Mouse (Mus musculus) CH12.LX (cell line): ENCODE measurements around the gene Pacs2. TPM values are rescaled to one million over a fixed set of nuclear protein-coding genes. Genes with fewer than 3 reads are reported as not detected.

Experiments used
- DNase-seq: peaks from one replicate; pipeline ENCODE4 v3.0.0-alpha.2; 2013; ENCODE audit errors: extremely low read depth
- H3K27ac ChIP-seq: 2 replicates; pipeline ENCODE4 v1.5.1; 2012; ENCODE audit warnings: low read depth, mild to moderate bottlenecking, control low read depth, moderate library complexity; ENCODE audit not compliant: insufficient read depth
- H3K27me3 ChIP-seq: replicated peaks from 2 replicates; pipeline ENCODE3; 2012; ENCODE audit warnings: inconsistent platforms
- H3K36me3 ChIP-seq, 2 experiments: replicated peaks in 1 of 2; 2 replicates each; pipeline versions ENCODE3 to v1.6.1; 2012; ENCODE audit warnings: inconsistent platforms in 1 of 2, low read length in 1 of 2, mild to moderate bottlenecking in 1 of 2, mixed read lengths in 1 of 2, moderate library complexity in 1 of 2; ENCODE audit not compliant: control insufficient read depth in 1 of 2, insufficient read depth in 1 of 2
- H3K4me1 ChIP-seq, 2 experiments: 2 replicates each; pipeline ENCODE4 v1.6.1; 2012; ENCODE audit warnings: inconsistent platforms in 1 of 2, moderate library complexity in 1 of 2; ENCODE audit not compliant: insufficient read depth in 2 of 2, control insufficient read depth in 1 of 2
- H3K4me2 ChIP-seq: 2 replicates; pipeline ENCODE4 v1.6.1; 2012; ENCODE audit warnings: low read depth, mild to moderate bottlenecking, control low read depth; ENCODE audit not compliant: poor library complexity, insufficient read depth, severe bottlenecking
- H3K4me3 ChIP-seq, 3 experiments: fragments of 150-350 bp in 1 of 3; sonication (generic) in 1 of 3; replicated peaks in 1 of 3; 2 replicates each; pipeline versions ENCODE3 to v1.5.1; 2011 to 2012; ENCODE audit warnings: low read depth in 2 of 3, low read length in 2 of 3, mild to moderate bottlenecking in 2 of 3, moderate library complexity in 2 of 3, control low read depth in 1 of 3, improper control_type of control experiment in 1 of 3, inconsistent platforms in 1 of 3, mixed read lengths in 1 of 3; ENCODE audit not compliant: poor library complexity in 1 of 3
- H3K79me2 ChIP-seq: replicated peaks from 2 replicates; pipeline ENCODE4 v1.6.1; 2012; ENCODE audit warnings: mild to moderate bottlenecking, moderate library complexity; ENCODE audit not compliant: control insufficient read depth, poor library complexity, insufficient read depth, severe bottlenecking; ENCODE audit errors: extremely low read depth
- H3K9ac ChIP-seq: 2 replicates; pipeline ENCODE4 v1.6.1; 2012; ENCODE audit warnings: low read depth, mild to moderate bottlenecking, control low read depth, moderate library complexity; ENCODE audit not compliant: insufficient read depth
- H3K9me3 ChIP-seq: replicated peaks from 2 replicates; pipeline ENCODE3; 2012; ENCODE audit warnings: low read length, inconsistent platforms, mixed read lengths
- CHD1 ChIP-seq: IDR thresholded peaks from 2 replicates; pipeline ENCODE4 v1.6.1; 2012; ENCODE audit warnings: low read depth, low read length, improper control_type of control experiment, inconsistent platforms
- CHD2 ChIP-seq: IDR thresholded peaks from 2 replicates; pipeline ENCODE4 v1.6.1; 2011; ENCODE audit warnings: low read length, improper control_type of control experiment
- CTCF ChIP-seq, 2 experiments: IDR thresholded peaks in 1 of 2; conservative IDR thresholded peaks in 1 of 2; 2 replicates each; pipeline ENCODE4 v1.5.1; 2011 to 2012; ENCODE audit warnings: low read depth in 2 of 2, low read length in 2 of 2, improper control_type of control experiment in 1 of 2, inconsistent platforms in 1 of 2, mild to moderate bottlenecking in 1 of 2, moderate library complexity in 1 of 2
- ELF1 ChIP-seq: IDR thresholded peaks from 2 replicates; pipeline ENCODE4 v1.6.1; 2014; ENCODE audit warnings: low read depth, mild to moderate bottlenecking, inconsistent platforms, low read length, improper control_type of control experiment
- ETS1 ChIP-seq: conservative IDR thresholded peaks from 2 replicates; pipeline ENCODE4 v1.6.1; 2012; ENCODE audit warnings: low read depth, mild to moderate bottlenecking, inconsistent platforms, low read length, improper control_type of control experiment, moderate library complexity
- HCFC1 ChIP-seq: IDR thresholded peaks from 2 replicates; pipeline ENCODE4 v1.6.1; 2012; ENCODE audit warnings: low read depth, mild to moderate bottlenecking, inconsistent platforms, low read length, improper control_type of control experiment
- IRF4 ChIP-seq: IDR thresholded peaks from 2 replicates; pipeline ENCODE4 v1.6.1; 2014; ENCODE audit warnings: low read depth, mild to moderate bottlenecking, inconsistent platforms, low read length, improper control_type of control experiment
- JUN ChIP-seq: IDR thresholded peaks from 2 replicates; pipeline ENCODE4 v1.6.1; 2011; ENCODE audit warnings: low read depth, mild to moderate bottlenecking, low read length, improper control_type of control experiment, moderate library complexity; ENCODE audit not compliant: insufficient read depth
- JUND ChIP-seq: conservative IDR thresholded peaks from 2 replicates; pipeline ENCODE4 v1.6.1; 2011; ENCODE audit warnings: low read depth, low read length, improper control_type of control experiment
- KAT2A ChIP-seq: IDR thresholded peaks from 2 replicates; pipeline ENCODE4 v1.6.1; 2012; ENCODE audit warnings: low read length, improper control_type of control experiment, inconsistent platforms; ENCODE audit not compliant: insufficient replicate concordance
- MAZ ChIP-seq: IDR thresholded peaks from 2 replicates; pipeline ENCODE4 v1.6.1; 2012; ENCODE audit warnings: low read depth, mild to moderate bottlenecking, inconsistent platforms, low read length, improper control_type of control experiment, moderate library complexity
- MEF2A ChIP-seq: IDR thresholded peaks from 2 replicates; pipeline ENCODE4 v1.6.1; 2014; ENCODE audit warnings: low read depth, mild to moderate bottlenecking, inconsistent platforms, low read length, improper control_type of control experiment, borderline replicate concordance
- MYC ChIP-seq: IDR thresholded peaks from 2 replicates; pipeline ENCODE4 v1.6.1; 2011; ENCODE audit warnings: low read depth, mild to moderate bottlenecking, improper control_type of control experiment, low read length
- NRF1 ChIP-seq: IDR thresholded peaks from 2 replicates; pipeline ENCODE4 v1.6.1; 2014; ENCODE audit warnings: low read depth, mild to moderate bottlenecking, inconsistent platforms, low read length, improper control_type of control experiment, moderate library complexity
- RCOR1 ChIP-seq: conservative IDR thresholded peaks from 2 replicates; pipeline ENCODE4 v1.6.1; 2012; ENCODE audit warnings: low read depth, mild to moderate bottlenecking, inconsistent platforms, low read length, improper control_type of control experiment
- SIN3A ChIP-seq: IDR thresholded peaks from 2 replicates; pipeline ENCODE4 v1.6.1; 2012; ENCODE audit warnings: low read length, improper control_type of control experiment, inconsistent platforms
- SMC3 ChIP-seq: IDR thresholded peaks from 2 replicates; pipeline ENCODE4 v1.6.1; 2011; ENCODE audit warnings: low read depth, low read length, improper control_type of control experiment
- TBP ChIP-seq: conservative IDR thresholded peaks from 2 replicates; pipeline ENCODE4 v1.6.1; 2011; ENCODE audit warnings: low read depth, low read length, improper control_type of control experiment
- TCF12 ChIP-seq: IDR thresholded peaks from 2 replicates; pipeline ENCODE4 v1.6.1; 2014; ENCODE audit warnings: low read depth, mild to moderate bottlenecking, inconsistent platforms, low read length, improper control_type of control experiment
- USF1 ChIP-seq: IDR thresholded peaks from 2 replicates; pipeline ENCODE4 v1.6.1; 2014; ENCODE audit warnings: low read depth, mild to moderate bottlenecking, inconsistent platforms, low read length, improper control_type of control experiment
- ZC3H11A ChIP-seq: IDR thresholded peaks from 2 replicates; pipeline ENCODE4 v1.6.1; 2012; ENCODE audit warnings: low read depth, mild to moderate bottlenecking, inconsistent platforms, low read length, improper control_type of control experiment
- ZKSCAN1 ChIP-seq: IDR thresholded peaks from 2 replicates; pipeline ENCODE4 v1.6.1; 2012; ENCODE audit warnings: low read depth, inconsistent platforms, low read length, improper control_type of control experiment, borderline replicate concordance
- ZNF384 ChIP-seq: IDR thresholded peaks from 2 replicates; pipeline ENCODE4 v1.6.1; 2012; ENCODE audit warnings: low read depth, low read length, improper control_type of control experiment, inconsistent platforms
- dilution Hi-C: fragments of 300-500 bp; cut with MboI; formaldehyde crosslinking; loops from 2 replicates; pipeline ENCODE4 v1.14.3; 2020; ENCODE audit warnings: low sequenced_read_pairs; ENCODE audit not compliant: extremely low pct_unique_long_range_greater_than_20kb, extremely low pct_ligation_motif_present
- in situ Hi-C: fragments of 300-500 bp; cut with MboI; formaldehyde crosslinking; loops from 3 replicates; pipeline ENCODE4 v1.14.3; 2019; ENCODE audit warnings: low sequenced_read_pairs, low pct_ligation_motif_present, low pct_unique_long_range_greater_than_20kb, mixed read lengths
- polyA plus RNA-seq: library from polyadenylated mRNA; unstranded; fragments of >175 nt; gene quantifications from 2 replicates; pipeline ENCODE4 v1.2.1, GENCODE M21; 2012; ENCODE audit warnings: low read depth; ENCODE audit not compliant: insufficient read length
- total RNA-seq, 2 experiments: library from RNA; depleted of rRNA; stranded (reverse); fragments of 300-350 nt in 1 of 2; fragments of >200 nt in 1 of 2; gene quantifications; 2 replicates each; pipeline ENCODE4 v1.2.3; 2012 to 2014

Pacs2 gene
- total and polyA plus RNA-seq, 3 experiments = 3.1 to 7.1 (median 7.0) TPM

- no peaks in the 10 kb centered on the region for H3K9me3 ChIP-seq
- H3K27me3 ChIP-seq = no peaks in the 10 kb centered on the region
- no peak overlapping the region for H3K4me3 ChIP-seq
- H3K36me3 ChIP-seq = peaks cover 0 to 16% of the 10 kb centered on the region in 2 experiments
- H3K27ac ChIP-seq = no peak overlapping the region
- H3K4me1 ChIP-seq = peaks cover 15 to 37% of the 10 kb centered on the region in 2 experiments
- DNase-seq = no peak
- no peak overlapping the region for H3K9ac ChIP-seq
- in situ Hi-C loops (loop anchor here (5.0 kb wide), 1 partner anchor 135 kb away; no protein-coding TSS in a partner anchor), dilution Hi-C loops (no loop called here)
- TF ChIP-seq ELF1 = no peak
- TF ChIP-seq IRF4 = 0 out of 2 replicates have a peak, but pooled peaks have one; percentile 31
- TF ChIP-seq RCOR1 = no peak
- TF ChIP-seq SIN3A = no peak
- TF ChIP-seq MYC = no peak
- TF ChIP-seq CTCF (conservative IDR thresholded peaks at IDR 0.05 in 1 of 2, IDR thresholded peaks at IDR 0.05 in 1 of 2; ENCODE audit: low read depth in 2 of 2, low read length in 2 of 2) = no peak
- no peak for TF ChIP-seq SMC3
- H3K79me2 ChIP-seq = no peaks in the 10 kb centered on the region; the same call in 1 of the 2 replicates
- no peak overlapping the region for H3K4me2 ChIP-seq
Measured at GRCm38 (mm10) chr12:113017429-113017984, 3.2 kb downstream of the Pacs2 start.

- Histone ChIP-seq H3K4me1 (peaks cover 23 to 36% of the 10 kb centered on the region in 2 experiments), H3K4me2 (no peak overlapping the region), H3K4me3 (no peak overlapping the region), H3K27ac (no peak overlapping the region), H3K9me3 (no peaks in the 10 kb centered on the region), H3K79me2 (no peaks in the 10 kb centered on the region; the same call in 1 of the 2 replicates), H3K36me3 (peaks cover 0 to 17% of the 10 kb centered on the region in 2 experiments), H3K27me3 (no peaks in the 10 kb centered on the region), H3K9ac (no peak overlapping the region)
- dilution Hi-C loops (no loop called here), in situ Hi-C loops (loop anchor here (5.0 kb wide), 1 partner anchor 134 kb away; no protein-coding TSS in a partner anchor)
- DNase-seq = no peak
- TF ChIP-seq ETS1 = no peak
- TF ChIP-seq ZNF384 = no peak
- TF ChIP-seq TCF12 = no peak
- TF ChIP-seq KAT2A = no peak
- TF ChIP-seq MAZ = no peak
- TF ChIP-seq JUN = no peak
- TF ChIP-seq USF1 = no peak
- TF ChIP-seq JUND = no peak
- TF ChIP-seq ZKSCAN1 = no peak
- TF ChIP-seq ZC3H11A = no peak
- TF ChIP-seq CHD2 = no peak
- no peak for TF ChIP-seq TBP
- no peak for TF ChIP-seq NRF1
- TF ChIP-seq CTCF (conservative IDR thresholded peaks at IDR 0.05 in 1 of 2, IDR thresholded peaks at IDR 0.05 in 1 of 2; ENCODE audit: low read depth in 2 of 2, low read length in 2 of 2) = no peak
- no peak for TF ChIP-seq CHD1
- no peak for TF ChIP-seq SMC3
- TF ChIP-seq IRF4 = no peak
- TF ChIP-seq HCFC1 = no peak
- no peak for TF ChIP-seq MEF2A
Measured at GRCm38 (mm10) chr12:113018763-113019162, 4.5 kb downstream of the Pacs2 start.
